Mouse (Mus musculus) heart, embryonic 15.5 days (tissue): Measurements from ENCODE around the gene Crot. TPM values are rescaled to one million over a fixed set of nuclear protein-coding genes. Genes with fewer than 3 reads are reported as not detected.

ENCODE experiments used
- ATAC-seq: fragments of 200-750 bp; cut with Nextera tagmentation; replicated peaks from 2 replicates; pipeline ENCODE4 v1.8.0; 2017; ENCODE audit warnings: low read depth, moderate TSS enrichment; ENCODE audit not compliant: insufficient number of reproducible peaks, insufficient read depth, low FRiP score
- H3K27ac ChIP-seq: fragments of 300-500 bp; sonication (generic); 2 replicates; pipeline ENCODE4 v1.5.1; 2015; ENCODE audit warnings: mild to moderate bottlenecking, inconsistent platforms
- H3K27me3 ChIP-seq: fragments of 300-500 bp; sonication (generic); 2 replicates; pipeline ENCODE4 v1.6.1; 2015; ENCODE audit warnings: inconsistent platforms
- H3K36me3 ChIP-seq: fragments of 300-500 bp; sonication (generic); 2 replicates; pipeline ENCODE4 v1.6.1; 2015; ENCODE audit warnings: mild to moderate bottlenecking, inconsistent platforms
- H3K4me1 ChIP-seq: fragments of 300-500 bp; sonication (generic); replicated peaks from 2 replicates; pipeline ENCODE4 v1.6.1; 2015; ENCODE audit warnings: inconsistent platforms
- H3K4me2 ChIP-seq: fragments of 300-500 bp; sonication (generic); 2 replicates; pipeline ENCODE4 v1.6.1; 2015; ENCODE audit warnings: inconsistent platforms, mild to moderate bottlenecking, moderate library complexity
- H3K4me3 ChIP-seq: fragments of 300-500 bp; sonication (generic); 2 replicates; pipeline ENCODE4 v1.5.1; 2015; ENCODE audit warnings: mild to moderate bottlenecking, inconsistent platforms
- H3K9ac ChIP-seq: fragments of 300-500 bp; sonication (generic); 2 replicates; pipeline ENCODE4 v1.6.1; 2015; ENCODE audit warnings: mild to moderate bottlenecking, inconsistent platforms
- H3K9me3 ChIP-seq: fragments of 300-500 bp; sonication (generic); replicated peaks from 2 replicates; pipeline ENCODE4 v1.6.1; 2016; ENCODE audit warnings: inconsistent platforms
- whole genome bisulfite sequencing: fragments of 180-500 bp; shearing (Covaris S2); methylation state at CpG from one replicate; pipeline ENCODE4 v1.1.7; 2015; ENCODE audit warnings: mixed read lengths; 5-methylcytosine and 5-hydroxymethylcytosine counted together
- polyA plus RNA-seq: library from polyadenylated mRNA; unstranded; fragments of >200 nt; fragmentation: Nextera tagmentation; extraction: Ambion mirVana; gene quantifications from 2 replicates; pipeline ENCODE4 v1.2.1, GENCODE M21; 2015

Gene Crot
- 29.3 and 30.8 TPM in 2 replicates for polyA plus RNA-seq

- Histone ChIP-seq H3K27ac (peak within 1 kb of the TSS; percentile 77), H3K27me3 (no peaks in the 10 kb centered on the region), H3K4me2 (peak within 1 kb of the TSS; percentile 74), H3K9me3 (no peaks in the 10 kb centered on the region), H3K4me3 (peak within 1 kb of the TSS; percentile 73), H3K9ac (peak within 1 kb of the TSS; percentile 73), H3K4me1 (peaks cover 7% of the 10 kb centered on the region), H3K36me3 (peaks cover 12% of the 10 kb centered on the region)
- peak; percentile 99 for ATAC-seq
- WGBS = under 1% methylated on average over 52 of the region's 57 CpGs
These were observed at the start of gene Crot for GRCm38 (mm10) chr5:8996686-8997512. Gene Crot (minus strand): TSS chr5:8997324.

- no peak overlapping the region for H3K9ac ChIP-seq
- no peaks in the 10 kb centered on the region for H3K4me1 ChIP-seq
- ATAC-seq = no peak
- H3K27ac ChIP-seq = no peak overlapping the region
- no peaks in the 10 kb centered on the region for H3K27me3 ChIP-seq
- no peaks in the 10 kb centered on the region for H3K9me3 ChIP-seq
- H3K4me3 ChIP-seq = no peak overlapping the region
- WGBS = 77% methylated on average over 8 of the region's 8 CpGs
- no peak overlapping the region for H3K4me2 ChIP-seq
- H3K36me3 ChIP-seq = no peaks in the 10 kb centered on the region
These were observed 48.8 kb upstream of the Crot start for GRCm38 (mm10) chr5:9045904-9046303.

DNA sequence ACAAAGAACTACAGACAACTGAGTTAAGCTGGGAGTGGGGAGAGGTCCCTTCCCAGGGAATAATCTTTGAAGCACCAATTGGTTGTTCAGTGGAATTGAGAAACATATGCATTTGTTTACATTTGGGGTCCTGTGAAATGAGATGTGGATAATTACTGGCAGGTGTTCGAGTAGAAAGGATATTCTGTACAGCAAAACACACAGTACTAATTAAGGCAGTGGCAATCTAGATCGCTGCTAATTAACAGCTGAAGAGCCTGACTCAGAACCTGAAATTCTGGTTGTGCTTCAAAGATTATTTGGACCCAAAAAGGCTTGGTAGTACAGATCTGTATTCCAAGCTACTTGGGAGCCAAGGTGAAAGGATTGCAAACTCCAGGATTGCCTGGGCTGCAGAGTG lies 47.7 kb upstream of the Crot start:
- H3K9me3 ChIP-seq = no peaks in the 10 kb centered on the region
- no peaks in the 10 kb centered on the region for H3K36me3 ChIP-seq
- 71% methylated on average over 2 of the region's 2 CpGs for WGBS
- H3K4me3 ChIP-seq = no peak overlapping the region
- no peak overlapping the region for H3K4me2 ChIP-seq
- H3K27ac ChIP-seq = no peak overlapping the region
- no peaks in the 10 kb centered on the region for H3K27me3 ChIP-seq
- ATAC-seq = no peak
- no peak overlapping the region for H3K9ac ChIP-seq
- no peaks in the 10 kb centered on the region for H3K4me1 ChIP-seq

DNA sequence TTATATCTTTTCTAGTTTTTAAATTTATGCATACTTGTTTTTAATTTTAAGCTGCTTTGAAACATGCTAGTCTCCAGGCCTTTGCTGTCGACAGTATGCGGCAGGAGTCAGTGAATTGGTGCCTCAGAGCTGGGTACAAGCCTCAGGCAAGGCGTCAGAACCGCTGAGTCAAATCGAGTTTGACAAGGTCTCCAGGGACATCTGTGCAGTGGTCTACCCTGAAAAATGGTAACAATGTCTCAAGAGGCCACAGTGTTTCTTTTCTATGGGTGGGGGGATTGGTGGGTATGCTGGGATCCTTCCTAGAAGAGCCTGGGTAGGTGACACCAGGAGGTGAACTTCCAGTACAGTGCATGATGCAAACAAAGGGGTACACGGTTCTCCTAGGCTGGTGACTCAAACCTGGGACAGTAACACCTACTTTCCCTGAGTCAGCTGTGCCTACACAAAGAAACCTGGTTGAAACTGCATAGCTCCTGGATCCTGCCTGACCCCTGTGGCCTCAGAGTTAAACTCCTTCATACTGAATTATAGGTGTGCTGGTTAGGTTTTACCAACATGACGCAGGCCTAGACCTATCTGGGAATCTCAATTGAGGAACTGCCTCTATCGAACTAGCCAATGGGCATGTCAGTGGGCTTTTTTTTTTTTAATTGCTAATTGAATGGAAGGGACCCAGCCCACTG lies 46.6 kb upstream of the Crot start:
- ATAC-seq = no peak
- no peaks in the 10 kb centered on the region for H3K9me3 ChIP-seq
- H3K27ac ChIP-seq = no peak overlapping the region
- no peaks in the 10 kb centered on the region for H3K36me3 ChIP-seq
- no peaks in the 10 kb centered on the region for H3K27me3 ChIP-seq
- no peak overlapping the region for H3K4me2 ChIP-seq
- 71% methylated on average over 8 of the region's 8 CpGs for WGBS
- no peak overlapping the region for H3K4me3 ChIP-seq
- no peaks in the 10 kb centered on the region for H3K4me1 ChIP-seq
- H3K9ac ChIP-seq = no peak overlapping the region

DNA sequence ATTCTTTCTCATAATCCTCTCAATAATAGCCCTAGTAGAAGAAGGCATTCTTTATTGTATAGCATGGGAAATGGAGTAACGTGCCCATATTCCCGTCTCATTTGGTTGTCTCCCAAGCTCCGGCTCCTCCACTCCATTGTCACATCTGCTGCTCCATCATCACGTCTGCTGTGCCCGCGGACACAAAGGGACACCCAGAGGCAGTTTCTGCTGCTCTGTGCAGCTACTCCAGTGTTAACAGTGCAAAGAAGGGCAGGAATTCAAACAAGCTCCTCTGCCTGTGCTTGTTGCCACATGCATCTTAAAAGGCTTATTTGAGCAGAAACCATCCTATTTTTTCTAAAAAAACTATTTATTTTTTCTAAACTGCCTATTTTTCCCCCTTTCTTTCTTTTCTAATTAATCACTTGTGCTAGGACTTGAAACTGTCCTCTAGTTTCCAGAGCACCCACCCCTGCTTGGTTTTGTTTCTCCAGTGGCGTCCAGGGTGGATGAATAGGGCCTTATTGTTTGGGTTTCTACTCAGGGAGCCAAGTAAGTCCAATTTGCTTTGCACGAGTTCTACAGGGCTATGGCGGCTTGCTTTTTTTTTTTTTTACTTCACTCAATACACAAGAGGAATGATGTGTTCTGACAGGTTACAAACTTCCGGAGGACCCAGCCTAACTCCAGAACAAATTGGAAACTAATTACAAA lies 45.7 kb upstream of the Crot start:
- ATAC-seq = no peak
- Histone ChIP-seq H3K4me3 (no peak overlapping the region), H3K36me3 (no peaks in the 10 kb centered on the region), H3K4me1 (no peaks in the 10 kb centered on the region), H3K27ac (no peak overlapping the region), H3K4me2 (no peak overlapping the region), H3K27me3 (no peaks in the 10 kb centered on the region), H3K9me3 (no peaks in the 10 kb centered on the region), H3K9ac (no peak overlapping the region)
- 74% methylated on average over 10 of the region's 10 CpGs for WGBS

DNA sequence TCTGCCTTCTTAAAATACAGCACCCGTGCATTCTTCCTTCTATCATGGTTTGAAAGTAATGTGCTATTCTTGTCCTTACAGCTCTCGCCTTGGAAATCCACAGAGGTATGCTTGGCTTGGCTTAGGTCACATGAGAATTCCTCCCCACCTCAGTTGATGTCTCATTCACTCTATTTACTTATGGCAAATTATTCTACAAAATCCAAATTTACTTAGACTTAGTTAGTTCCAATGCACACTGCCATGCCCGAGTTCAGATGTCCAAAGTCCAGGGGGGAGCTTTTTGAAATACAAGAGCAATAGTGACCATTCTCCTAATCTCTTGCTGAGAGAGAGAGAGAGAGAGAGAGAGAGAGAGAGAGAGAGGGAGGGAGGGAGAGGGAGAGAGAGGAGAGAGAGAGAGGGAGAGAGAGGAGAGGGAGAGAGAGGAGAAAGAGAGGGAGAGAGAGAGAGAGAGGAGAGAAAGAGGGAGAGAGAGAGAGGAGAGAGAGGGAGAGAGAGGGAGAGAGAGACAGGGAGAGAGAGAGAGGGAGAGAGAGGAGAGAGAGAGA lies 43.6 kb upstream of the Crot start:
- no peak overlapping the region for H3K9ac ChIP-seq
- H3K36me3 ChIP-seq = no peaks in the 10 kb centered on the region
- H3K27me3 ChIP-seq = no peaks in the 10 kb centered on the region
- no peak overlapping the region for H3K4me2 ChIP-seq
- no peaks in the 10 kb centered on the region for H3K4me1 ChIP-seq
- WGBS = 53% methylated on average over 3 of the region's 3 CpGs
- H3K27ac ChIP-seq = no peak overlapping the region
- no peak overlapping the region for H3K4me3 ChIP-seq
- ATAC-seq = no peak
- no peaks in the 10 kb centered on the region for H3K9me3 ChIP-seq

DNA sequence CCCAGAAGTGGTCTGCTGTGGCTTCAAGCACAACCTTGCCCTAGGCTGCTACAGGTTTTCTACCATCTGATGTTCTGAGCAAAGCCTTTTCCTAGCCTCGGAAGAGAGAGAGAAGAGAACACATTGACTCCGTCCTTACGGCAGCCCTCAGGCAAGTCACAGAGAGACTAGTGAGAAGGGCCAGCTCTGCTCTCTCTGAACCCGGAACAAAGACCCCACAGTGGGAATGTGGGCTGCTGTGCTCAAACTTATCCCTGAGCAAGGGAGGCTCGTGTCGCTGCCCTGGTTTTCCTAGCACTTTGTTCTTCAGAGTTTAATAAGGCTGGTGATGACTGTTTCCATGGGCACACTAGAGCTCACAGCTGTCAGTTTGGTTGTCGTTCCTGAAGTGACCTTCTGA lies 42.9 kb upstream of the Crot start:
- Histone ChIP-seq H3K4me1 (no peaks in the 10 kb centered on the region), H3K9ac (no peak overlapping the region), H3K27ac (no peak overlapping the region), H3K9me3 (no peaks in the 10 kb centered on the region), H3K36me3 (no peaks in the 10 kb centered on the region), H3K4me2 (no peak overlapping the region), H3K27me3 (no peaks in the 10 kb centered on the region), H3K4me3 (no peak overlapping the region)
- WGBS = 69% methylated on average over 7 of the region's 7 CpGs
- ATAC-seq = no peak

- Histone ChIP-seq H3K27ac (no peak overlapping the region), H3K4me3 (no peak overlapping the region), H3K9me3 (no peaks in the 10 kb centered on the region), H3K4me1 (no peaks in the 10 kb centered on the region), H3K4me2 (no peak overlapping the region), H3K36me3 (no peaks in the 10 kb centered on the region), H3K9ac (no peak overlapping the region), H3K27me3 (no peaks in the 10 kb centered on the region)
- no peak for ATAC-seq
- 65% methylated on average over 4 of the region's 4 CpGs for WGBS
These were observed 40.2 kb upstream of the Crot start for GRCm38 (mm10) chr5:9037292-9037691.

GRCm38 (mm10) chr5:9035457-9035856 lies 38.3 kb upstream of the Crot start:
- no peak overlapping the region for H3K4me2 ChIP-seq
- no peak overlapping the region for H3K27ac ChIP-seq
- 85% methylated on average over 4 of the region's 4 CpGs for WGBS
- no peaks in the 10 kb centered on the region for H3K27me3 ChIP-seq
- no peaks in the 10 kb centered on the region for H3K9me3 ChIP-seq
- no peaks in the 10 kb centered on the region for H3K36me3 ChIP-seq
- H3K4me3 ChIP-seq = no peak overlapping the region
- H3K4me1 ChIP-seq = no peaks in the 10 kb centered on the region
- no peak for ATAC-seq
- no peak overlapping the region for H3K9ac ChIP-seq

DNA sequence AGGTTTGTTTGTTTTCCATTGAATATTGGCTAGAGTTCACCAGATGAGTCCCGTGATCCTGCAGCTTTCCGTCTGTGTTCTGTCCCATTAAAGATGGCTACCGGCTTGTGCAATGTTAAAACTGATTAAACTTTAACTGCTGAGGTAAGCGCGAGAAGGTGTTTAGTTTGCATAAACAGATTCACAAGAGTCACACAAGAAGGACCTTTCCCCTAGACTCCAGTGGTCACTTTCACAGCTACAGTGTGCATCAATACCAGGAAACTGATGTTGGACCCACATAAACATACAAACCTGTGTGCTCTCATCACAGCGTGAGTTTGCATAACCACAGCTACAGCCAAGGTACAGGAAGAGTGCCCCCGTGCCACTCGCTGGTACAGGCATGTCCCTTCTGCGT lies 37.4 kb upstream of the Crot start:
- Histone ChIP-seq H3K4me3 (no peak overlapping the region), H3K4me2 (no peak overlapping the region), H3K27ac (no peak overlapping the region), H3K27me3 (no peaks in the 10 kb centered on the region), H3K4me1 (no peaks in the 10 kb centered on the region), H3K9ac (no peak overlapping the region), H3K36me3 (no peaks in the 10 kb centered on the region), H3K9me3 (no peaks in the 10 kb centered on the region)
- no peak for ATAC-seq
- 87% methylated on average over 9 of the region's 9 CpGs for WGBS

GRCm38 (mm10) chr5:9033843-9034242 lies 36.7 kb upstream of the Crot start:
- H3K4me2 ChIP-seq = no peak overlapping the region
- no peaks in the 10 kb centered on the region for H3K36me3 ChIP-seq
- H3K27me3 ChIP-seq = no peaks in the 10 kb centered on the region
- WGBS = 84% methylated on average over 5 of the region's 5 CpGs
- H3K9ac ChIP-seq = no peak overlapping the region
- no peaks in the 10 kb centered on the region for H3K9me3 ChIP-seq
- no peak overlapping the region for H3K27ac ChIP-seq
- no peak overlapping the region for H3K4me3 ChIP-seq
- no peaks in the 10 kb centered on the region for H3K4me1 ChIP-seq
- ATAC-seq = no peak
